Mouse (Mus musculus) forebrain, embryonic 12.5 days (tissue): ENCODE measurements around the gene Pcbd1. TPM values are rescaled to one million over a fixed set of nuclear protein-coding genes. Genes with fewer than 3 reads are reported as not detected.

ENCODE experiments used
- ATAC-seq: fragments of 200-750 bp; cut with Nextera tagmentation; 2 replicates; pipeline ENCODE4 v1.8.0; 2017; ENCODE audit warnings: moderate TSS enrichment; ENCODE audit not compliant: low FRiP score
- H3K27ac ChIP-seq: fragments of 300-500 bp; sonication (generic); 2 replicates; pipeline ENCODE4 v1.5.1; 2016; ENCODE audit warnings: mild to moderate bottlenecking
- H3K27me3 ChIP-seq: fragments of 300-500 bp; sonication (generic); 2 replicates; pipeline ENCODE4 v1.6.1; 2016; ENCODE audit warnings: mild to moderate bottlenecking
- H3K36me3 ChIP-seq: fragments of 300-500 bp; sonication (generic); replicated peaks from 2 replicates; pipeline ENCODE4 v1.6.1; 2016; ENCODE audit warnings: mild to moderate bottlenecking
- H3K4me1 ChIP-seq: fragments of 300-500 bp; sonication (generic); 2 replicates; pipeline ENCODE4 v1.6.1; 2016
- H3K4me2 ChIP-seq: fragments of 300-500 bp; sonication (generic); 2 replicates; pipeline ENCODE4 v1.6.1; 2016; ENCODE audit warnings: mild to moderate bottlenecking, moderate library complexity
- H3K4me3 ChIP-seq: fragments of 300-500 bp; sonication (generic); replicated peaks from 2 replicates; pipeline ENCODE4 v1.5.1; 2016; ENCODE audit warnings: mild to moderate bottlenecking
- H3K9ac ChIP-seq: fragments of 300-500 bp; sonication (generic); 2 replicates; pipeline ENCODE4 v1.6.1; 2016; ENCODE audit warnings: mild to moderate bottlenecking
- H3K9me3 ChIP-seq: fragments of 300-500 bp; sonication (generic); 2 replicates; pipeline ENCODE4 v1.6.1; 2016
- WGBS: fragments of 180-500 bp; shearing (Covaris S2); methylation state at CpG from one replicate; pipeline ENCODE4 v1.1.7; 2016; 5-methylcytosine and 5-hydroxymethylcytosine counted together
- polyA plus RNA-seq: library from polyadenylated mRNA; unstranded; fragments of >200 nt; fragmentation: Nextera tagmentation; extraction: Ambion mirVana; gene quantifications from 2 replicates; pipeline ENCODE4 v1.2.1, GENCODE M21; 2016

Pcbd1 gene
- polyA plus RNA-seq, 1 experiment from 2014 or later: 18.2 TPM

GRCm38 (mm10) chr10:61068436-61069192 is 20.5 kb upstream of the Pcbd1 start:
- Histone ChIP-seq H3K4me2 (peak overlapping the region; percentile 31), H3K27me3 (peaks cover 15% of the 10 kb centered on the region), H3K9ac (no peak overlapping the region), H3K27ac (no peak overlapping the region), H3K4me3 (no peak overlapping the region), H3K9me3 (no peaks in the 10 kb centered on the region), H3K36me3 (no peaks in the 10 kb centered on the region), H3K4me1 (peaks cover 27% of the 10 kb centered on the region)
- 1% methylated on average over 8 of the region's 8 CpGs for WGBS
- ATAC-seq: peak; percentile 36; the same call in 1 of the 2 replicates

- Histone ChIP-seq H3K4me2 (peak overlapping the region; percentile 31), H3K27ac (no peak overlapping the region)
- 0 out of 2 replicates have a peak, but pooled peaks have one; percentile 3 for ATAC-seq
These were observed 19.9 kb upstream of the Pcbd1 start for GRCm38 (mm10) chr10:61069248-61069647.

DNA sequence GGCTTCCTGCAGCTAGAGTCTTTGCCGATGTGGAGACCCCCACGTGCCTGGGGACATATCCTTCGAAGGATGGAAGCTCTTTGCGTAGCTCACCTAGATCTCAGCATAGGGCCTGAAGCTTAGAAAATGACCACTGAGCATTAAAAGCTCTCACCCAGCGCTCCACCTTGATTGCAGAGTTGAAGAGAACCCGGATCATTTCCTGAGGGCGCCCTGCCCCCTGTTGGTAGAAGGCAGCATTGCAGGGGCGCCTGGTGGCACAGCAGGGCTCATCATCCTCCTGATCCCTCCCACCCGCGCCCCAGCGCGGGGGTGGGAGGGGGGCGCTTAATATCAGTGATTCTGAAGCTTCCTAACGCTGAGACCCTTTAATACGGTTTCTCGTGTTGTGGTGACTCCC is 16.8 kb upstream of the Pcbd1 start:
- Histone ChIP-seq H3K36me3 (no peaks in the 10 kb centered on the region), H3K4me3 (no peak overlapping the region), H3K9me3 (no peaks in the 10 kb centered on the region), H3K4me2 (no peak overlapping the region), H3K27me3 (peaks cover 15% of the 10 kb centered on the region), H3K4me1 (peaks cover 23% of the 10 kb centered on the region), H3K27ac (no peak overlapping the region), H3K9ac (no peak overlapping the region)
- ATAC-seq: no peak
- WGBS: 12% methylated on average over 16 of the region's 16 CpGs

More at GRCm38 (mm10) chr10:61069248-61069647, 19.9 kb upstream of the Pcbd1 start:
- Histone ChIP-seq H3K9ac (no peak overlapping the region), H3K4me3 (no peak overlapping the region), H3K9me3 (no peaks in the 10 kb centered on the region), H3K36me3 (no peaks in the 10 kb centered on the region), H3K27me3 (peaks cover 15% of the 10 kb centered on the region), H3K4me1 (peaks cover 31% of the 10 kb centered on the region)
- 8% methylated on average over 13 of the region's 13 CpGs for WGBS

- no peak for ATAC-seq
- Histone ChIP-seq H3K27me3 (peaks cover 15% of the 10 kb centered on the region), H3K4me1 (peaks cover 7% of the 10 kb centered on the region; the same call in 1 of the 2 replicates)
These were observed 14.5 kb upstream of the Pcbd1 start for GRCm38 (mm10) chr10:61074643-61075042.

GRCm38 (mm10) chr10:61075607-61076006 is 13.5 kb upstream of the Pcbd1 start:
- H3K27ac ChIP-seq: no peak overlapping the region
- H3K9ac ChIP-seq: no peak overlapping the region
- peaks cover 11% of the 10 kb centered on the region; the same call in 1 of the 2 replicates for H3K27me3 ChIP-seq
- no peak for ATAC-seq
- no peaks in the 10 kb centered on the region for H3K36me3 ChIP-seq
- H3K9me3 ChIP-seq: no peaks in the 10 kb centered on the region
- 95% methylated on average over 3 of the region's 3 CpGs for WGBS
- no peak overlapping the region for H3K4me2 ChIP-seq
- H3K4me1 ChIP-seq: peaks cover 15% of the 10 kb centered on the region
- no peak overlapping the region for H3K4me3 ChIP-seq

More at GRCm38 (mm10) chr10:61074643-61075042, 14.5 kb upstream of the Pcbd1 start:
- Histone ChIP-seq H3K36me3 (no peaks in the 10 kb centered on the region), H3K9ac (no peak overlapping the region), H3K9me3 (no peaks in the 10 kb centered on the region), H3K4me2 (no peak overlapping the region), H3K4me3 (no peak overlapping the region), H3K27ac (no peak overlapping the region)
- 0% methylated on average over 1 of the region's 1 CpGs for WGBS

GRCm38 (mm10) chr10:61080227-61080930 is 8.8 kb upstream of the Pcbd1 start:
- Histone ChIP-seq H3K27ac (peak overlapping the region; percentile 75), H3K4me1 (peaks cover 12% of the 10 kb centered on the region), H3K36me3 (no peaks in the 10 kb centered on the region), H3K4me2 (peak overlapping the region; percentile 38), H3K27me3 (no peaks in the 10 kb centered on the region), H3K9ac (peak overlapping the region; percentile 33; the same call in 1 of the 2 replicates), H3K9me3 (no peaks in the 10 kb centered on the region), H3K4me3 (no peak overlapping the region)
- 42% methylated on average over 14 of the region's 14 CpGs for WGBS
- peak; percentile 98 for ATAC-seq

- Histone ChIP-seq H3K9ac (no peak overlapping the region), H3K27me3 (no peaks in the 10 kb centered on the region), H3K27ac (no peak overlapping the region; the same call in 1 of the 2 replicates), H3K36me3 (no peaks in the 10 kb centered on the region), H3K4me3 (no peak overlapping the region), H3K4me1 (peaks cover 12% of the 10 kb centered on the region), H3K9me3 (no peaks in the 10 kb centered on the region), H3K4me2 (no peak overlapping the region)
- no peak for ATAC-seq
- 96% methylated on average over 11 of the region's 11 CpGs for WGBS
These were observed 8.2 kb upstream of the Pcbd1 start for GRCm38 (mm10) chr10:61080931-61081255.

- Histone ChIP-seq H3K4me2 (no peak overlapping the region), H3K4me1 (peaks cover 24% of the 10 kb centered on the region), H3K9ac (no peak overlapping the region), H3K9me3 (no peaks in the 10 kb centered on the region), H3K27me3 (no peaks in the 10 kb centered on the region), H3K36me3 (no peaks in the 10 kb centered on the region), H3K4me3 (no peak overlapping the region), H3K27ac (no peak overlapping the region)
- no peak for ATAC-seq
- WGBS: 92% methylated on average over 2 of the region's 2 CpGs
These were observed 3.8 kb upstream of the Pcbd1 start for GRCm38 (mm10) chr10:61085364-61085763.

- no peak overlapping the region for H3K4me3 ChIP-seq
- H3K27me3 ChIP-seq: no peaks in the 10 kb centered on the region
- H3K9me3 ChIP-seq: no peaks in the 10 kb centered on the region
- peak; percentile 56 for ATAC-seq
- 25% methylated on average over 3 of the region's 3 CpGs for WGBS
- H3K9ac ChIP-seq: no peak overlapping the region
- H3K27ac ChIP-seq: peak overlapping the region; percentile 46; the same call in 1 of the 2 replicates
- H3K36me3 ChIP-seq: no peaks in the 10 kb centered on the region
- H3K4me2 ChIP-seq: no peak overlapping the region
- H3K4me1 ChIP-seq: peaks cover 17% of the 10 kb centered on the region
These were observed 2.6 kb upstream of the Pcbd1 start for GRCm38 (mm10) chr10:61086502-61086901.

DNA sequence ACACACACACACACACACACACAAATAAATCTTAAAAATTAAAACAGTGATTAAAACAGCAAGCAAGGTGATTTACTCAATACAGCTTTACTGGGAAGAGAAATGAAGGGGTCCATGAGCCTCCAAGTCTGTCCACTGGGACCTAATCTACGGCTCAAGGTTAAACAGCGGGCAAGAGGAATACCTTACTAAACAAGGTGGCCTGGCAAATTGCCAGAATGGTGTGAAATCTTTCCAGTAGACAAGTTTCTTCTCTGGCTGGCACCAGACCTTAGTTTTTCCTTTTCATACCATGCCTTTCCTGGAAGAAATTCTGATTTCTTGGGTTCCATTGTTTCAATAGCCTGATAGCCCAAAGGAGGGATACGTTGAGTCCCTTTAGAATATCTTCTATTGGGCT is 663 bp upstream of the Pcbd1 start:
- 92% methylated on average over 3 of the region's 3 CpGs for WGBS
- no peak overlapping the region for H3K4me3 ChIP-seq
- H3K9me3 ChIP-seq: no peaks in the 10 kb centered on the region
- no peaks in the 10 kb centered on the region for H3K27me3 ChIP-seq
- no peak overlapping the region for H3K27ac ChIP-seq
- no peak overlapping the region for H3K9ac ChIP-seq
- H3K4me2 ChIP-seq: no peak overlapping the region
- H3K36me3 ChIP-seq: no peaks in the 10 kb centered on the region
- peaks cover 17% of the 10 kb centered on the region for H3K4me1 ChIP-seq
- ATAC-seq: no peak

- H3K4me2 ChIP-seq: no peak overlapping the region
- H3K27me3 ChIP-seq: no peaks in the 10 kb centered on the region
- H3K27ac ChIP-seq: no peak overlapping the region
- H3K4me1 ChIP-seq: peaks cover 10% of the 10 kb centered on the region
- no peak overlapping the region for H3K9ac ChIP-seq
- H3K36me3 ChIP-seq: no peaks in the 10 kb centered on the region
- ATAC-seq: no peak
- 87% methylated on average over 6 of the region's 6 CpGs for WGBS
- H3K4me3 ChIP-seq: no peak overlapping the region
- no peaks in the 10 kb centered on the region for H3K9me3 ChIP-seq
These were observed 2.7 kb downstream of the Pcbd1 start for GRCm38 (mm10) chr10:61091866-61092265.

- H3K27ac ChIP-seq: no peak overlapping the region
- H3K4me3 ChIP-seq: no peak overlapping the region
- no peaks in the 10 kb centered on the region for H3K27me3 ChIP-seq
- no peaks in the 10 kb centered on the region for H3K9me3 ChIP-seq
- no peak for ATAC-seq
- H3K4me2 ChIP-seq: no peak overlapping the region
- 87% methylated on average over 3 of the region's 3 CpGs for WGBS
- no peak overlapping the region for H3K9ac ChIP-seq
- no peaks in the 10 kb centered on the region for H3K4me1 ChIP-seq
- H3K36me3 ChIP-seq: peaks cover 92% of the 10 kb centered on the region
These were observed 14.5 kb downstream of the Pcbd1 start for GRCm38 (mm10) chr10:61103564-61104114.
